Mouse (Mus musculus): ENCODE data around the gene Gm28778. TPM values are rescaled to one million over a fixed set of nuclear protein-coding genes. Genes with fewer than 3 reads are reported as not detected.

Gene Gm28778
- total RNA-seq, 2 experiments from 2014 or later: 1.1 TPM; not detected in 1

DNA sequence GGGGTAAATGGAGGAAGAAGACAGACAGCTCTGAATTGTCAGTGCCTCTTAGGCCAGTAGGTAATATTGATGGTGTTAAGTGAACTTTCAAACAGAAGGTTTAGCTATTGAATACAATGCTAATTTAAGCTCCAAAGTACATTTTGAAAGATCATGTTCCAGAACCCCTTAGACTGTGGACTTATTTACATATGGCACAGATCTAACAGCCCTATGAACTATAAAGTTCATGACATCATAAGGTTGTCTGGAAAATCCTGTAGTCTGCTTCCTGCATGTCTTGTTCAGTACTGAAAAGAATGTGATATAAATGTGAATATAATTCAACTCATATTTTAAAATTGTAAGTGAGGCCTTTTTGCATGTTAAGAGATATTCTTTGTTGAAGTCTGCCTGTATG is 62.1 kb downstream of the Gm28778 start:
- intact Hi-C loops (cut with DNase I): no loop called here
- DNase-seq (ENCODE audit: low spot score in 2 of 2): no peak

Other genes starting within 250 kb of the Gm28778 start
- 1 to 10 TPM; 1.1 TPM for gene Mstn, start 235.5 kb upstream of the Gm28778 start, total RNA-seq (2021)
- not detected for gene 1700019A02Rik, start 109.5 kb upstream of the Gm28778 start, total RNA-seq (2021)
- 10 to 100 TPM; 11.2 to 13.9 TPM for gene Pms1, start 93 bp upstream of the Gm28778 start, total RNA-seq (2021)
- gene Ormdl1, start within 50 bp of the Gm28778 start, total RNA-seq (2021): 1 to 10 TPM; 5.6 to 7.1 TPM
- 10 to 100 TPM; 17.6 to 18.3 TPM for gene Osgepl1, start 16.5 kb downstream of the Gm28778 start, total RNA-seq (2021)
- not detected for gene Asdurf, start 55.5 kb downstream of the Gm28778 start, total RNA-seq (2021)
- gene Gm28551, start 55.6 kb downstream of the Gm28778 start, total RNA-seq (2021): under 1 TPM in 1 of 2 experiments, not detected in 1; 0.40 TPM
- gene Asnsd1, start 55.6 kb downstream of the Gm28778 start, total RNA-seq (2021): 10 to 100 TPM; 28.0 to 29.5 TPM